Mouse (Mus musculus): Measurements from ENCODE around the gene Actr1b.

Actr1b gene

GRCm38 (mm10) chr1:36656233-36656632 is 58.0 kb downstream of the Actr1b start:
- DNase-seq (ENCODE audit: low read depth, low spot score), result no peak

- no peak for DNase-seq (ENCODE audit: low read depth, low spot score)
Observed at GRCm38 (mm10) chr1:36655039-36655438, 59.2 kb downstream of the Actr1b start.
